Mouse (Mus musculus): Measurements from ENCODE around the gene Suox. TPM values are rescaled to one million over a fixed set of nuclear protein-coding genes. Genes with fewer than 3 reads are reported as not detected.
"Not testable (repeated sequence)": the region's sequence is repeated elsewhere in the genome, so short reads cannot be mapped to it uniquely, and the experiment has no call there.

Gene Suox
- 9.6 TPM for polyA plus RNA-seq (2012; fragmentation: generic; extraction: Trizol)
- long read RNA-seq, experiment 1, transcript Suox-201 (4 exons, 2,497 nt) = major isoform, 15 of 22 reads
- long read RNA-seq, experiment 1, partial matches to known transcripts = 3 of 22 reads
- long read RNA-seq, experiment 1, other reads (novel, unspliced or antisense) = 4 of 22 reads
- long read RNA-seq, experiment 2, transcript Suox-201 (4 exons, 2,497 nt) = major isoform, 59 of 95 reads
- long read RNA-seq, experiment 2, partial matches to known transcripts = 31 of 95 reads
- long read RNA-seq, experiment 2, other reads (novel, unspliced or antisense) = 5 of 95 reads

- no peaks in the 10 kb centered on the region for H3K79me3 ChIP-seq (ENCODE audit: low read depth)
- H3K79me2 ChIP-seq (ENCODE audit: control insufficient read depth, insufficient read depth) = no peaks in the 10 kb centered on the region
- peak within 1 kb of the TSS; percentile 42 for H3K4me3 ChIP-seq (ENCODE audit: insufficient read depth, poor library complexity, severe bottlenecking)
- TF ChIP-seq CTCF (IDR thresholded peaks at IDR 0.05; ENCODE audit: control insufficient read depth, insufficient read depth, insufficient read length) (no peak), FOSL1 (IDR thresholded peaks at IDR 0.05; ENCODE audit: insufficient read depth, low read length, poor library complexity, severe bottlenecking) (no peak), MAX (IDR thresholded peaks at IDR 0.05) (no peak), USF1 (IDR thresholded peaks at IDR 0.05; ENCODE audit: low read depth) (no peak), MYOG (IDR thresholded peaks at IDR 0.05; ENCODE audit: control insufficient read depth, extremely low read depth, insufficient read length) (no peak), MYOD1 (IDR thresholded peaks at IDR 0.05; ENCODE audit: control insufficient read depth, insufficient read length, low read depth) (no peak), CEBPB (IDR thresholded peaks at IDR 0.05; ENCODE audit: low read depth) (no peak)
- no peaks in the 10 kb centered on the region for H3K27me3 ChIP-seq (ENCODE audit: control insufficient read depth, insufficient read depth, insufficient read length)
- peak within 1 kb of the TSS; percentile 70 for H3ac ChIP-seq (ENCODE audit: control insufficient read depth, insufficient read length, low read depth)
- H3K36me3 ChIP-seq (ENCODE audit: control insufficient read depth, insufficient read depth) = no peaks in the 10 kb centered on the region
Observed at GRCm38 (mm10) chr10:128673763-128674468, at the start of gene Suox. Suox (minus strand) TSS chr10:128674073.

GRCm38 (mm10) chr10:128715559-128716537 lies 42.0 kb upstream of the Suox start:
- H3ac ChIP-seq (ENCODE audit: control insufficient read depth, insufficient read length, low read depth) = no peak overlapping the region
- no peaks in the 10 kb centered on the region for H3K27me3 ChIP-seq (ENCODE audit: control insufficient read depth, insufficient read depth, insufficient read length)
- H3K79me3 ChIP-seq (ENCODE audit: low read depth) = no peaks in the 10 kb centered on the region
- no peak for TF ChIP-seq FOSL1 (IDR thresholded peaks at IDR 0.05; ENCODE audit: insufficient read depth, low read length, poor library complexity, severe bottlenecking)
- TF ChIP-seq MAX (IDR thresholded peaks at IDR 0.05) = no peak
- TF ChIP-seq MYOD1 (IDR thresholded peaks at IDR 0.05; ENCODE audit: control insufficient read depth, insufficient read length, low read depth) = no peak
- no peak for TF ChIP-seq MYOG (IDR thresholded peaks at IDR 0.05; ENCODE audit: control insufficient read depth, extremely low read depth, insufficient read length)
- no peak for TF ChIP-seq CEBPB (IDR thresholded peaks at IDR 0.05; ENCODE audit: low read depth)
- no peak for TF ChIP-seq USF1 (IDR thresholded peaks at IDR 0.05; ENCODE audit: low read depth)
- TF ChIP-seq CTCF (IDR thresholded peaks at IDR 0.05; ENCODE audit: control insufficient read depth, insufficient read depth, insufficient read length) = no peak
- no peaks in the 10 kb centered on the region for H3K79me2 ChIP-seq (ENCODE audit: control insufficient read depth, insufficient read depth)
- H3K4me3 ChIP-seq (ENCODE audit: insufficient read depth, poor library complexity, severe bottlenecking) = no peak overlapping the region
- H3K36me3 ChIP-seq (ENCODE audit: control insufficient read depth, insufficient read depth) = no peaks in the 10 kb centered on the region

- not testable (repeated sequence) for H3ac ChIP-seq (ENCODE audit: control insufficient read depth, insufficient read length, low read depth); H3K27me3 ChIP-seq (ENCODE audit: control insufficient read depth, insufficient read depth, insufficient read length); H3K79me2 ChIP-seq (ENCODE audit: control insufficient read depth, insufficient read depth); H3K79me3 ChIP-seq (ENCODE audit: low read depth); H3K36me3 ChIP-seq (ENCODE audit: control insufficient read depth, insufficient read depth); H3K4me3 ChIP-seq (ENCODE audit: insufficient read depth, poor library complexity, severe bottlenecking)
Observed at GRCm38 (mm10) chr10:128711318-128711717, 37.4 kb upstream of the Suox start.

GRCm38 (mm10) chr10:128705317-128705693 lies 31.4 kb upstream of the Suox start:
- TF ChIP-seq MAX (IDR thresholded peaks at IDR 0.05) (no peak), CTCF (IDR thresholded peaks at IDR 0.05; ENCODE audit: control insufficient read depth, insufficient read depth, insufficient read length) (no peak), USF1 (IDR thresholded peaks at IDR 0.05; ENCODE audit: low read depth) (no peak), CEBPB (IDR thresholded peaks at IDR 0.05; ENCODE audit: low read depth) (no peak), FOSL1 (IDR thresholded peaks at IDR 0.05; ENCODE audit: insufficient read depth, low read length, poor library complexity, severe bottlenecking) (no peak), MYOG (IDR thresholded peaks at IDR 0.05; ENCODE audit: control insufficient read depth, extremely low read depth, insufficient read length) (no peak)
- H3K4me3 ChIP-seq (ENCODE audit: insufficient read depth, poor library complexity, severe bottlenecking) = no peak overlapping the region
- H3K79me2 ChIP-seq (ENCODE audit: control insufficient read depth, insufficient read depth) = peaks cover 26% of the 10 kb centered on the region
- H3ac ChIP-seq (ENCODE audit: control insufficient read depth, insufficient read length, low read depth) = peak overlapping the region; percentile 55
- H3K36me3 ChIP-seq (ENCODE audit: control insufficient read depth, insufficient read depth) = peaks cover 32% of the 10 kb centered on the region
- no peaks in the 10 kb centered on the region for H3K27me3 ChIP-seq (ENCODE audit: control insufficient read depth, insufficient read depth, insufficient read length)
- H3K79me3 ChIP-seq (ENCODE audit: low read depth) = peaks cover 19% of the 10 kb centered on the region

GRCm38 (mm10) chr10:128704491-128705316 lies 30.8 kb upstream of the Suox start, which contains the start of gene Cdk2:
Cdk2 (minus strand) TSS chr10:128705031.
- Histone ChIP-seq H3ac (ENCODE audit: control insufficient read depth, insufficient read length, low read depth) (peak within 1 kb of the TSS; percentile 55), H3K79me2 (ENCODE audit: control insufficient read depth, insufficient read depth) (peaks cover 26% of the 10 kb centered on the region), H3K4me3 (ENCODE audit: insufficient read depth, poor library complexity, severe bottlenecking) (peak within 1 kb of the TSS; percentile 86), H3K79me3 (ENCODE audit: low read depth) (peaks cover 19% of the 10 kb centered on the region), H3K27me3 (ENCODE audit: control insufficient read depth, insufficient read depth, insufficient read length) (no peaks in the 10 kb centered on the region), H3K36me3 (ENCODE audit: control insufficient read depth, insufficient read depth) (peaks cover 37% of the 10 kb centered on the region)
- no peak for TF ChIP-seq FOSL1 (IDR thresholded peaks at IDR 0.05; ENCODE audit: insufficient read depth, low read length, poor library complexity, severe bottlenecking)
- TF ChIP-seq USF1 (IDR thresholded peaks at IDR 0.05; ENCODE audit: low read depth) = no peak
- TF ChIP-seq MYOD1 (IDR thresholded peaks at IDR 0.05; ENCODE audit: control insufficient read depth, insufficient read length, low read depth) = no peak
- TF ChIP-seq CEBPB (IDR thresholded peaks at IDR 0.05; ENCODE audit: low read depth) = no peak
- peak; percentile 36 for TF ChIP-seq MAX (IDR thresholded peaks at IDR 0.05)
- TF ChIP-seq CTCF (IDR thresholded peaks at IDR 0.05; ENCODE audit: control insufficient read depth, insufficient read depth, insufficient read length) = no peak
- no peak for TF ChIP-seq MYOG (IDR thresholded peaks at IDR 0.05; ENCODE audit: control insufficient read depth, extremely low read depth, insufficient read length)

Measured in C2C12 (cell line).